20 mouse cellular contexts compared by ENCODE assay signal in the genomic region with DNA sequence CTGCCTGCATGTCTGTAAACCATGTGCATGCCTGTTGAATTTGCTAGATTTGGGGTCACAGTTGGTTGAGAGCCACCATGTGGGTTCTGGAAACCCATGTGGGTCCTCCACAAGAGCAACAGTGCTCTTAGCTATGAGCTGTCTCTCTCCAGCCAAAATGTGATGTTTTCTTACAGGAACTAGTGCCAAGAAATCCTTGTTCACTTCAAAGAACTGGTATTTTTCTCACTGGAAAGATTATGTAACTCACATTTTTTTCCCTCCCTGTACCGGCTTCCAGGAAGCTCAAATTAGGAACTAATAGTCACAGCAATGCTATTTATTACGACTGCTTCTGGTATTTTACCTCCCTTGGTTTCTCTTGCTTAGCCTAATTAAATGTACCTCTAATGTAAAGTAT. TPM values are rescaled to one million over a fixed set of nuclear protein-coding genes. Genes with fewer than 3 reads are reported as not detected.
DNase-seq lines count a peak whose midpoint lies in the region; ATAC-seq and TF ChIP-seq lines count a peak whose summit lies in the region.
"Had no signal": no experiment of that assay in that cellular context is flagged by ENCODE, and none has a peak within 500 bp of the region (broad histone marks: within the 10 kb centered on the region; RNA-seq: fewer than 3 reads in every experiment).

No protein-coding gene starts in this region.

- 9% methylated on average over 2 of the region's 2 CpGs for WGBS in heart, adult 2 months
- WGBS in heart, embryonic 10.5 days: 71% methylated on average over 2 of the region's 2 CpGs
- WGBS in lung, embryonic 14.5 days: 38% methylated on average over 2 of the region's 2 CpGs

- H3K36me3 ChIP-seq in heart, adult 2 months (ENCODE audit: control insufficient read depth, insufficient read depth, low read length): peaks cover 26% of the 10 kb centered on the region
- no peaks in the 10 kb centered on the region for H3K36me3 ChIP-seq in heart, embryonic 10.5 days
- no peaks in the 10 kb centered on the region for H3K36me3 ChIP-seq in lung, embryonic 14.5 days (ENCODE audit: insufficient read depth)
- H3K36me3 ChIP-seq: forebrain, embryonic 10.5 days; hindbrain, embryonic 13.5 days; limb, embryonic 12.5 days; neural tube, embryonic 13.5 days had no signal

- peak overlapping the region; percentile 59 for H3K27ac ChIP-seq in heart, adult 2 months
- no peak overlapping the region for H3K27ac ChIP-seq in heart, embryonic 10.5 days
- no peak overlapping the region for H3K27ac ChIP-seq in lung, embryonic 14.5 days (ENCODE audit: low read depth)
- H3K27ac ChIP-seq in embryonic fibroblast, embryonic 13.5 days (ENCODE audit: insufficient read depth, low read length): peak overlapping the region; percentile 42; the same call in 1 of the 2 replicates
- H3K27ac ChIP-seq: forebrain, embryonic 10.5 days; hindbrain, embryonic 13.5 days; limb, embryonic 12.5 days; neural tube, embryonic 13.5 days had no signal

- no peak overlapping the region for H3K4me3 ChIP-seq in heart, adult 2 months
- no peak overlapping the region for H3K4me3 ChIP-seq in heart, embryonic 10.5 days
- no peak overlapping the region for H3K4me3 ChIP-seq in lung, embryonic 14.5 days (ENCODE audit: low read depth, low read length)
- H3K4me3 ChIP-seq in embryonic fibroblast, embryonic 13.5 days (ENCODE audit: insufficient read depth, low read length): no peak overlapping the region
- H3K4me3 ChIP-seq: forebrain, embryonic 10.5 days; hindbrain, embryonic 13.5 days; limb, embryonic 12.5 days; neural tube, embryonic 13.5 days had no signal

- no peak for TF ChIP-seq CTCF in heart, adult 2 months (IDR thresholded peaks at IDR 0.05)
- no peak for TF ChIP-seq CTCF in lung, embryonic 14.5 days (IDR thresholded peaks at IDR 0.05; ENCODE audit: low read depth)
- TF ChIP-seq CTCF in embryonic fibroblast, embryonic 13.5 days (IDR thresholded peaks at IDR 0.05; ENCODE audit: borderline replicate concordance, insufficient read depth, low read length): no peak

- no peak overlapping the region for H3K4me2 ChIP-seq in lung, embryonic 14.5 days
- H3K4me2 ChIP-seq: hindbrain, embryonic 13.5 days; limb, embryonic 12.5 days; neural tube, embryonic 13.5 days had no signal

- no peak for TF ChIP-seq EP300 in heart, adult 2 months (IDR thresholded peaks at IDR 0.05; ENCODE audit: insufficient read depth, low read depth, low read length)

- intact Hi-C loops in heart, adult 2 months (cut with DNase I): no loop called here

- no peak overlapping the region for H3K9ac ChIP-seq in heart, adult 2 months (ENCODE audit: low read depth, low read length)
- H3K9ac ChIP-seq in lung, embryonic 14.5 days: no peak overlapping the region
- H3K9ac ChIP-seq: hindbrain, embryonic 13.5 days; limb, embryonic 12.5 days; liver, postnatal 0 days; neural tube, embryonic 13.5 days had no signal

- no peak for TF ChIP-seq POLR2A in heart, adult 2 months (IDR thresholded peaks at IDR 0.05; ENCODE audit: insufficient read depth, low read depth, low read length)
- TF ChIP-seq POLR2A in embryonic fibroblast, embryonic 13.5 days (IDR thresholded peaks at IDR 0.05; ENCODE audit: low read depth, low read length): no peak

- peaks cover 11% of the 10 kb centered on the region for H3K4me1 ChIP-seq in heart, adult 2 months (ENCODE audit: control insufficient read depth, insufficient read depth, low read length)
- H3K4me1 ChIP-seq in heart, embryonic 10.5 days: 0 out of 2 replicates have a peak, but pooled peaks cover 5% of the 10 kb centered on the region
- no peaks in the 10 kb centered on the region for H3K4me1 ChIP-seq in lung, embryonic 14.5 days (ENCODE audit: insufficient read depth)
- peaks cover 4% of the 10 kb centered on the region; the same call in 1 of the 2 replicates for H3K4me1 ChIP-seq in embryonic fibroblast, embryonic 13.5 days (ENCODE audit: control insufficient read depth, insufficient read depth, low read length)
- H3K4me1 ChIP-seq: forebrain, embryonic 10.5 days; hindbrain, embryonic 13.5 days; limb, embryonic 12.5 days; neural tube, embryonic 13.5 days had no signal

- H3K27me3 ChIP-seq in heart, adult 2 months (ENCODE audit: control insufficient read depth, insufficient read depth, low read length): no peaks in the 10 kb centered on the region
- H3K27me3 ChIP-seq in heart, embryonic 10.5 days (ENCODE audit: insufficient read depth, poor library complexity, severe bottlenecking): no peaks in the 10 kb centered on the region
- H3K27me3 ChIP-seq in lung, embryonic 14.5 days (ENCODE audit: insufficient read depth, low read length): no peaks in the 10 kb centered on the region
- H3K27me3 ChIP-seq: hindbrain, embryonic 13.5 days; limb, embryonic 12.5 days; neural tube, embryonic 13.5 days had no signal

- no peaks in the 10 kb centered on the region for H3K9me3 ChIP-seq in heart, embryonic 10.5 days
- H3K9me3 ChIP-seq in lung, embryonic 14.5 days (ENCODE audit: low read depth, low read length): no peaks in the 10 kb centered on the region
- H3K9me3 ChIP-seq: forebrain, embryonic 10.5 days; hindbrain, embryonic 13.5 days; limb, embryonic 12.5 days; neural tube, embryonic 13.5 days had no signal

- no peak for ATAC-seq in lung, embryonic 14.5 days (ENCODE audit: insufficient read depth)
- ATAC-seq: CD4-positive, CD25-positive, alpha-beta regulatory T cell, adult 4 months; intestine, embryonic 16.5 days; liver, postnatal 0 days had no signal

- H3K79me2 ChIP-seq in heart, adult 2 months (replicated peaks; ENCODE audit: control insufficient read depth, insufficient read depth, low read length): peaks cover 4% of the 10 kb centered on the region; the same call in 1 of the 2 replicates

- DNase-seq in heart, adult 2 months: no peak
- DNase-seq in heart, embryonic 10.5 days (ENCODE audit: low spot score): no peak
- peak; percentile 55 for DNase-seq in lung, embryonic 14.5 days
- no peak for DNase-seq in lung, postnatal 4 days
- DNase-seq in telencephalon, adult 2 months (ENCODE audit: low read depth, low spot score): peak; percentile 47
- DNase-seq in adrenal gland, adult 18-20 months (ENCODE audit: low spot score in 2 of 2): no peak
- no peak for DNase-seq in T-cell, adult 2 months (ENCODE audit: low spot score)
- DNase-seq: cerebellum, postnatal 14 days; liver, postnatal 0 days; thymus, adult 18-20 months had no signal

RNA-seq across cellular contexts. Expression of a gene that starts 45.6 kb away (rescaled TPM):
- total RNA-seq in heart, adult 2 months (2021): 100 to 1,000 TPM; 382 to 439 TPM
- polyA plus RNA-seq in heart, adult 2 months (2012; rRNA removed): 195 and 279 TPM in 2 replicates
- 14.5 and 28.9 TPM in 2 replicates for polyA plus RNA-seq in heart, embryonic 10.5 days (2016; fragmentation: Nextera tagmentation; extraction: Ambion mirVana)
- 3.7 and 4.2 TPM in 2 replicates for polyA plus RNA-seq in lung, embryonic 14.5 days (2014; fragmentation: Nextera tagmentation; extraction: Ambion mirVana)
- polyA plus RNA-seq in embryonic fibroblast, embryonic 13.5 days (2011; ENCODE audit: insufficient read length, low read depth, missing spikeins): 20.4 and 31.5 TPM in 2 replicates
- total RNA-seq in adrenal gland, adult 18-20 months (2021): 1 to 10 TPM; 4.7 to 6.5 TPM
- total RNA-seq: granulocyte monocyte progenitor cell, adult 5-6 weeks; MEL; monocyte, adult 5-6 weeks had no signal
- polyA plus RNA-seq: CD4-positive, CD25-positive, alpha-beta regulatory T cell, adult 4 months had no signal

Comparison
In these comparisons a context has a peak if more than half of its experiments do, and no peak if none do; other contexts are left out.
1. DNase-seq: peak in lung, embryonic 14.5 days (single experiment) and telencephalon, adult 2 months (single experiment); none in heart, adult 2 months (0 of 2), heart, embryonic 10.5 days (single experiment), lung, postnatal 4 days (0 of 2), adrenal gland, adult 18-20 months (0 of 2) and T-cell, adult 2 months (single experiment).
2. H3K27ac ChIP-seq: peak in heart, adult 2 months (single experiment) and embryonic fibroblast, embryonic 13.5 days (single experiment); none in heart, embryonic 10.5 days (single experiment) and lung, embryonic 14.5 days (single experiment).